Mouse (Mus musculus): ENCODE measurements around the gene Dmrt3. TPM values are rescaled to one million over a fixed set of nuclear protein-coding genes. Genes with fewer than 3 reads are reported as not detected.

The Dmrt3 gene
- total RNA-seq, 2 experiments from 2014 or later = not detected

DNA sequence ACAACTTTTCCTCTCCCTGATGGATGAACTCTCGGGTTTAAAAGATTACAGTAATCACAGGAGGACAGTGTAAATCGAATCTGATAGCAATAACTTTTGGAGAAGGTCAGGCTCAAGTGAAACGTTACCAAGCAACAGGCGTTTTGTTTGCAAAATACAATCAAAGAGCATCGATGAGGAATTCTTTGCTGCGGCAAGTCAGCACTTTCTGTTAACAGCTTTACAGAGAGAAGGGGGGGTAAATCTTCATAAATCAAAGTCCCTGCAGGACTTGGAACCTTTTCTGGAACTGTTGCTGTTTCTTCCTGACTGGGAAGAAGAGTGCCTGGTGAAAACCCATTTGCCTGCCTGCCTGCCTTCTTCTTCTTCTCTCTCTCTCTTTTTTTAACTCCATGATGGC is 5.8 kb downstream of the Dmrt3 start:
- no peak for ATAC-seq (replicated peaks; ENCODE audit: poor library complexity, severe bottlenecking)

DNA sequence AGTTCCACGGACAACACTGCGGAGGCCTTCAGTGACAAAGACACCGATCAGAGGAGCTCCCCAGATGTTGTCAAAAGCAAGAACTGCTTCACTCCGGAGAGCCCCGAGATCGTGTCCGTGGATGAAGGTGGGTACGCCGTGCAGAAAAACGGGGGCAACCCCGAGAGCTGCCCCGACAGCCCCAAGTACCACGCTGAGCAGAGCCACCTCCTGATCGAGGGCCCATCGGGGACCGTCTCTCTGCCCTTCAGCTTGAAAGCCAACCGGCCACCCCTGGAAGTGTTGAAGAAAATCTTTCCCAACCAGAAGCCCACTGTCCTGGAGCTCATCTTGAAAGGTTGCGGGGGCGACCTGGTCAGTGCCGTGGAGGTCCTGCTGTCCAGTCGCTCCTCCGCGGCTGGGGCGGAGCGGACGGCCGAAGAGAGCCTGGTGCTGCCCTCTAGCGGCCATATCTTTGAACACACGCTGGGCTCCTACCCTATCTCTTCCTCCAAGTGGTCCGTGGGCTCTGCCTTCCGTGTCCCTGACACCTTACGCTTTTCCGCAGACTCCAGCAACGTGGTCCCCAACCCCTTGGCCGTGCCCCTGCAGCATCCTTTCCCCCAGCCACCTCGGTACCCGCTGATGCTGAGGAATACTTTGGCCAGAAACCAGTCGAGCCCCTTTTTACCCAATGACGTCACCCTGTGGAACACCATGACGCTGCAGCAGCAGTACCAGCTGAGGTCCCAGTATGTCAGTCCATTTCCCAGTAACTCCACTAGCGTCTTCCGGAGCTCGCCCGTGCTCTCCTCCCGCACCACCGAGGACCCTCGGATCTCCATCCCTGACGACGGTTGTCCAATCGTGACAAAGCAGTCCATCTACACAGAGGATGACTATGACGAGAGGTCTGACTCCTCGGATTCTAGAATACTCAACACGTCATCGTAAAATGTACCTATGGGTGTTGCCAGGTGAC is 12.5 kb downstream of the Dmrt3 start:
- peak; percentile 93 for ATAC-seq (replicated peaks; ENCODE audit: poor library complexity, severe bottlenecking)

DNA sequence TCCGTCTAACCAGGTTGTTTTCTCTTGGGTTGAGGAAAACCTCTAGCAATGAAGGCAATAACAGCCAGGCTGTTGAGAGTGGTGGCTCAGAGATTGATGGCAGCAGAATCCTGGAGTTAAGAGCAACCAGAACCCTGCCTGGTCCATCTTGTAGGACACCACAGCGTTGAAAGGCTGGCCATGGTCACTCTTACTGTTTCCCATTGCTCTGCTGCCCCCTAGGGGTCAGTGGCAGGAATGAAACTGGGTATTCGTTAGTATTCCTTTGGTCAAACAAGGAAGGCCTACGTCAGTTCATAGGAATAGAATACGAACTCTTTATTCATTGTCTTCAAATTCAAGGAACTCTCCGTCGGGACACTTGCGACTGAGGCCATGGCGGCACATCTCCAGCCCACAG is 18.4 kb downstream of the Dmrt3 start:
- peak; percentile 88 for ATAC-seq (replicated peaks; ENCODE audit: poor library complexity, severe bottlenecking)

DNA sequence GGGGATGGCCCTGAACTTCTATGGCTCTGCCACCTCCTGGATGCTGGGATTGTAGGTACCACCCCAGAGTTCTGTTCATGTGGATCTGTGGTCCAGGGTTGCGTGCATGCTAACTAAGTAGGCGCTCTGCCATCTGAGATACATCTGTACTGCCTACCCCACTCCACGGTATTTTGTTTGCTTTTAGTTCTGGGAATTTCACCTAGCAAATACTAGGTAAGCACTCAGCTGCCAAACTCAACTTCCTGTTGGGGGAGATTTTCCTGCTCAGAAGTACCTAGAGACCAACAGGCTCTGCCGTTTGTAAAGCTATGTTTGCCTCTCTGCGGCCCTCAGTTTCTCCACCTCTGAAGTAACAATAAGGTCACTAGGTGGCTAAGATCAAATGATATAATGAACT is 25.0 kb downstream of the Dmrt3 start:
- ATAC-seq (replicated peaks; ENCODE audit: poor library complexity, severe bottlenecking) = no peak

DNA sequence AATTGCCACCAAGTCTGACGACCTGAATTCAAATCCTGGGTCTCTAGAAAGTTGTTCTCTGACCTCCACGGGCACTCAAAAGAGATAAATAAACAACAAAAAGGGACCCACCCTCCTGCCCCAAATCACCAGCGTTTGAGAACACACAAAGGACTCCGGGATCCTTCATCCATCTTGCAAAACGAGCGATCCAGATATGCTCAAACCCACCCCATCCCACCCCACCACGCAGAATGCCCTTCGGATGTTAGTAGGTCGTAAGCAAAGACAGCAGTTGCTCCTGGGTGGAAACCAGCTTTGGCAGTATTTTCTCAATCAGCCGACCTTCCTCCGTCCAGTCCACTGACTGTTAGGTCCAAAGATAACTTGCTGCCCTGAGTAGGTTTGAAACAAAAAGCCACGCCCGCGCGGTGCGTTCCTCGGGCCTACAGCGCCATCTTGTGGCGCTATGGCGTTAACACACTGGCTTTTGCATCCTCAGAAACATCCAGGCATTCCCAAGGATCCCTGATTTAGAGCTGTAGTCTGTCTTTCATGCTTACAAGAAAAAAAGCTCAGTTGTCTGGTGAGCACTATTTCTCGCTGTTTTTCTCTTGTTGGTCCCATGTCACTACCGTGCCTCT is 25.6 kb downstream of the Dmrt3 start:
- peak; percentile 62 for ATAC-seq (replicated peaks; ENCODE audit: poor library complexity, severe bottlenecking)

DNA sequence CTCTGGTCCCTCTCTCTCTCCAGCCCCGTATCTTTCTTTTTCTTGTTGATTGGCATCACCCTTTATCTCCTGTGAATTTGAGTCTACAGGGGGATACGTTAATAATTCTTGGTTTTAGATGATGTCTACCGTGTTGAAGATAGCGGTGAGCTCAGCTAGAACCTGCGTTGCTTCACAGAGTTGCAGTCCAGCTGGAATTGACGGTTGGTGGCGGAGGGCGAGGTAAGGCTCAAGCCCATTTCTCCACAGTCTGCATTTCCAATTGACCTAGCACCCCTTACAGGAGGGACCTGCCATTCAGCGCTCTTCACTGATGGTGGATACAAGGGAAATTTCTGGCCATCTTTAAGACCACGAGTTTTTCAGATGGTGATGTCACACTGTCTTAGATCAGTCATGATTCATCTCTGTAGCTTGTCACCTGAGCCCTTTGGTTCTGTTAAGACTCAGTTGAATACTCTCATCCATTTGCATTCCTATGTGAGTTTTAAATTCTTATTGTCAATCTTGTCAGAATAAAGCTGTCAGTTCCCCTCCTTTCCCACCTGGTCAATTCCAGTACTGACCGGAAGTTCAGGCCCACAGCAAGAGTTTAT is 28.8 kb downstream of the Dmrt3 start:
- ATAC-seq (replicated peaks; ENCODE audit: poor library complexity, severe bottlenecking) = no peak

DNA sequence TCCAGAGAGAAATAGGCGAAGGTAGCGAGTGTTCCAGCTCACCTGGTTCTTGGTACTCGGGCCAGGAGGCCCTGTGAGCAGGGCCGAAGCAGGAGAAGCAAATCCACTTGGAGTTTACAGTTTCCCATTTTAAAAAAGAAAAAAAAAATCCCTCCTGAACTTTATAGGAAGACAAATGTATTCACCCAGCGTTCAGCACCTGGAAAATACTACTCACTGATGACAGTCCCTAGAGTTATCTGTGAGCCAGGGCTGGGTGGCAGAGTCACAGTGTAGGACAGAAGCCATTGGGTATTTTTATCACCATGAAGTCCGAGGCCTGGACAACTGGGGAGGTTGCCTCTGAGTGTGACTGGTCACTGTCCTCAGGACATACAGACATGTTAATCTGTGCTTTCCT is 31.7 kb downstream of the Dmrt3 start:
- no peak for ATAC-seq (replicated peaks; ENCODE audit: poor library complexity, severe bottlenecking)

DNA sequence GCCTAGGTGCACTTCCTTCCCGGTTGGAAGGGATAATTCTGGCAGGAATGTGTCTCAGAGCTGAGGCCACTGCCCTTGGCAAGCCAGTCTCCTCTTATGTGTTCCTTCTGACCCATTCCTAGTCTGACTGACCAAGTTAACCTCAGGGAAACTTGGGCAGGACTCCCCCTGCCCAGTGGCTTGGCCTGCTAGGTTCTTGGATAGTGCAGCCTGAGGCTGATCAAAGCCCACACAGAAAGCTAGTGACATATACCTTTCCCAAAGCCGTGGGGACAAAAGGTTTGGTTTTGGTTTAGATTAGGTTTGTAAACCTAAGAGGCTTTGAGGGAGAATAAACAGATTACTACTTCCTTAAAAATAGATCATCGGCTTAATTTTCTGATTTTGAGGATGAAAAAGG is 37.0 kb downstream of the Dmrt3 start:
- no peak for ATAC-seq (replicated peaks; ENCODE audit: poor library complexity, severe bottlenecking)

DNA sequence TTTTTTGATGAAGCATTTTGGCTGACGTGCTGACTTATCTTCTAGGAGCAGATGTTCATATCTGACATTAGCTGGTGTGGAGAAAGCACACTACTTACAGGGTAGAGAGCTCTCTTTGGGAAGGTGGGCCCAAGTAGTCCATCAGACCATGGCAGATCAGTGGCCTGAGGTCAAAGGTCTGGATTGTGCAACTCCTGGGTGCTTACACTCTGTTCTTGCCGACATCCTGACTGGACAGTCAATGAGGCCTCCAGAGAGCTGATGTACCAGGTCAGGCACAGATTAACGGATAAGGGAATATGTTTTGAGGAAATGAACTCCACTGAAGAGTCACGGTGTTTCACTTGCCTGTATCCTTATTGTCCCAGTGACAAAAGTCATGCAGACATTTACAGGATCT is 38.6 kb downstream of the Dmrt3 start:
- no peak for ATAC-seq (replicated peaks; ENCODE audit: poor library complexity, severe bottlenecking)

DNA sequence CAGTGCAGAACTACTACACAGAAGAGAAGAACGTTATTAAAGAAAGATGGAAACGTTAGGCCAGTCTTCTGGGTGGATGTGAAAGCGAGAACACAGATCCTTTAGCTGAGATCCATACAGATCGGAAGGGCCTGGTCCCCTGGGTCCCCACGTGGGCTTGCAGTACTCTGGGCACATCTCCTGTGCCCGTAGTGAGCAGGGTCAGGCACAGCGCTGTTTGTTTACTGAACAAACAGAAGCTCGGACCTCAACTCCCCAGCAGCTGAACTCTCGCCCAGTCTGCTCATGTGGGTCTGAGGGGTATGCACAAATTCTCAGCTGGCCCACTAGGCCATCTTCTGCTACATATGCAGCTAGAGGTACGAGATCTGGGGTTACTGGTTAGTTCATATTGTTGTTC is 40.4 kb downstream of the Dmrt3 start:
- no peak for ATAC-seq (replicated peaks; ENCODE audit: poor library complexity, severe bottlenecking)

DNA sequence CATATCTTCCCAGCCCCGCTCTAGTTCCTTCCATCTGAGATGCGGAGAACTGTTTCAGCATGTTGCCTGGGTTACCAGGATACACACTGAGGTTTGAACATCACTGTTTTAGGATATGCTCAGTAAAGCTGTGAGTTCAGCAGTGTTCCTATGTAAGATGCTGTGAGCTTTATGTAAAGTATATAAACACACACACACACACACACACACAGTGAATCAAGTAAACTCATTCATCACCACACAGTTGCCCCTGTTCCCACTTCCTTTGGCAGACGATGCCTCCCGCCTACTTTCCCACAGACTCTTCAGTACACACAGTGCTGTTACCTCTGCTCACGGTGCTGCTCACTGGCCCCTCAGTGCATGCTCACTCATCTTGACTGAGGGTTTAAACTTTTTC is 42.5 kb downstream of the Dmrt3 start:
- no peak for ATAC-seq (replicated peaks; ENCODE audit: poor library complexity, severe bottlenecking)

DNA sequence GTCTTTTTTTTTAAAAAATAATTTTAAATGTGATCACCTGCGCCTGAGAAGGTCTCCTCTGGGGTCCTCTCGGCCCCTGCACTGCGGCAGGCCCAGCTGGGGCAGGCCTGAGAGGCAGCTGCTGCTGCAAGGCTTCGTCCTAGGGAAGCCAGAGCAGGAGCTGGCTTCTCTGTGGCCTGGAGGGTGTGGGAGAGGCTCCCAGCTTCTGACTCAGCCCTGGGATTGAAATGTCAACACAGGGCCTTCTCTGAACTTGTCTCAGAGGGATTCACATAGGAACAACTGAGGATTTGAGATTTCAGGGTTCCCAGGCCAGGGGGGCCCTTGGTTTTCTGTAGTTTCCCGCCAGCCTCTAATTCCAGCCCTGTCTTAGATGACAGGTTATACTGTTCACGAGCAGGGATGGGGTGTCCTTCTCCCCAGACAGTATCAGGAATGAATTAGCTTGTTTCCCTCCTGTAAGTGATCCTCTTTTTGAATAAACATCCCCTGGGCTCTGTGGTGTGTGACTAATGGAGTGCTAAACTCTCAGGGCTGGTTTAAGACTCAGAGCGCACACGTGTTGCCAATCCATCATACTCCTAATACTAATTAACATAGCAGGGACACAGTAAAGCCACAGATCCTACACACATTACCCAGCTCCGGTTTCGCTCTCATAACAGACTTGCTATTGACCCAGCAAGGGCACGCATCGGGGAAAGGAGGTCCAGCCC is 44.1 kb downstream of the Dmrt3 start:
- ATAC-seq (replicated peaks; ENCODE audit: poor library complexity, severe bottlenecking) = no peak

DNA sequence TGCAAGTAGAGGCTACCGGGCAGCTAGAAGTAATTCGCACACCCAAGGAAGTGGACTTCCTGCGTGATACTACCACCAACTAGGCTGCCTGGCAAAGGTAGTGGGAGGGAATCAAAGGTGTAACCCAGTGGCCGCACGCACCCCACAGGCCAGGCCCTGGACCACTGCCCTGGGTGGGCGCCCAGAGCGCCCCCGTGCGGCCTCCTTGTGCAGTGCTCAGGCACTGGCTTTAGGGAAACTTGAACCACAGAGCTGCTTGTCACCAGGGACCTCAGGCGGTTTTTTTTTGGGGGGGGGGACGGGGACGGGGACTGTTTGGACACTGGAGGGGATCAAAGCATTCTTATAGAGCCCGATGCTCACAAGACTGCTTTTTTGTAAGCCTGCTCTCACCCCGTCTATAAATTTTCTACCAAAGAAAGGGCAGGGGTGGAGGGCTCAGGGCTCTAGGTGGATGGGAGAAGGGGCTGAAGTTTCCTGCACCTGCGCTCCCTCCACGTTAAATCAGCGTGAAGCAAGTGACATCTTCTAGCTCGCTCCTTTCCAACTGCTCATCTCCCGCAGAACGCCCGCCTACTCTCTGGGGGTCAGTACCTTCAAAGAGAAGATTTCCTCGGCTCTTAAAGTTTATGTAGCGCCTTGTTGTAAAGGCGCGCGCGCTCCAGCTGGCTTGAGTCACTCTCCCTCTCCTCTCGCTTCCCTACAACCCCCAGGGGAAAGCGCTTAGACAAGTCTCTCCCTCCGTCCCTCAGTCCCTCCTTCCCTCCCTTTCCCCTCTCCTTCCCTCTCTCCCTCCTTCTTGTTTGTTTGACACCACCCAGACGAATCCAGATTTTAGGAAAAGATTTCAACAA is 55.6 kb downstream of the Dmrt3 start:
- no peak; the same call in 1 of the 2 replicates for ATAC-seq (replicated peaks; ENCODE audit: poor library complexity, severe bottlenecking)

DNA sequence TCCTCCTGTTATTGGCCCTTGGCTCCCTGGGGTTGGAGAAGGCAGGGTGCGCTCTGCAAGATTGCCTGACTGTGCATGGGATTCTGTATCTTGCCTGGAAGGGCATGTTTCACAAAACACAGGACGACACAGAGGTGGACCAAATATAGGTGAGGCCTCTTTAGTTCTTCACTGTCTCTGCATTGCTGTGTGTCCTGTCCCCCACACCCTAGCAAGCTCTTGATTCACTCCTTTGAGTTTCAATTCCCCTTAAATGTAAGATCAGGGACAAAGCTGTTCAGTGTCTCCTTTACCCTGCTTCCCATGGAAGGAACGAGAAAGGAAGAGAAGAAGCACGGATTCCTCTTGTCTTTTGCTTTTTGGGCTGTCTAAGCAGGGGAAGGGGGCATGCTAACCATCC is 57.7 kb downstream of the Dmrt3 start:
- ATAC-seq (replicated peaks; ENCODE audit: poor library complexity, severe bottlenecking) = no peak

DNA sequence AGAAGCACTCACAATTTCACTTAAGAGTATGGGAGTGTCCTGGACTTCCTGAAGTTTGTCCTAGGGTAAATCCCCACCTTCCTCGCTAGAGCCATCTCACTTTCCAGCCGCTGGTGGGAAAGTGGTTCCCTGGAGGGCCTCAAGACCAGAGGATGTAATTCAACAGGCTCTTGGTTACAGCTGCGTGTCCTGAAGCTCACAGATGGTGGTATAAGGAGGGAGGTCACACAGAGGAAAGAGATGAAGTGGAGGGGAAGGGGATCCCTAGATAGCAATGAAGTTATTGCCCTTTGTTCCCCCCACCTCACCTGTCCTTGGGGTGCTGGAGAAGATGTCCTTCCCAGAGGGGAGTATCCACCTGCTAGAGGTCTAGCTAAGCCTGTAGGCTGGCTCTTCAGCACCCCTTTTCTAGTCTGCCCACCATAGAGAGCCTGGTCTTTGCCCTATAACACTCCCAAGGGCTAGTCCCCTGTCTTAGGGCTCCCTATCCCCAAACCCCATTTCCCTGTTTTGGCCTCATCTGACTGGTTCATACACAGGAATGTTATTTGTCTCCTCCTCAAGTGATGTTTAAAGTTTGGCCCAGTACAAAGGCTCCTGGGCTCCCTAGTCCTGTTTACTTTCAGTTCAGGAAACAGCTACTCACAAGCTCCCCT is 59.6 kb downstream of the Dmrt3 start:
- ATAC-seq (replicated peaks; ENCODE audit: poor library complexity, severe bottlenecking) = no peak

DNA sequence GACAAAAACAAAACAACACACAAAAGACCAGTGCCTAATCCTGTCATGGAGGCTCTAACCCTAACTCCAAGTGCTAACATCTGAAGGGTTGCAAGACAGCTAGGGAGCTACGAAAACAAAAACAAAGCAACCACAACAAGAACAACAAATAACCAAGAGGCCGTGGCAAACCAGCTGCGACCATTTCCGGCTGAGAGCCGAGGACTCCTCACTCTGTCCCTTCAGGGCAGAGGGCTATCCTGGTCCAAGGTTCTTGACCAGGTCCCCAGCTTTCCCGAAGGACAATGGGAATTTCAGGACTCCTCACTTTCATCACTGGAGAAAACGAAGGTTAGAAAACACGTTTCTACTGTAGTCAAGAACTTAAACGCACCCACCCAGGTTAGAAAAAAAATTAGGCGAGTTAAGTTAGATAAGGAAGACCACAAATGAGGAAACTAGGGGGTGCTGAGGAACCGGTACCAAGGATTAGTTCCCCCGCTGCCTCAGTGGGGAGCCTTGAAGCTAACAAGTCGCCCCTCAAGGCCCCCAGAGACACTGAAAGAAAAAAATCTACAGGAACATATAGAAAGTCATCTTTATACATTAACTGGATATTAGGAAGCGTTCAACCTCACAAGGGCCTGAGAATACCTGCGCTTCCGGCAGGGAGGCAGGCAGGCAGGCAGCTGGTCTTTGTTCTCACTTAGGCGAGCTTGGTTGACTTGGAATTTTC is 60.6 kb downstream of the Dmrt3 start:
- no peak for ATAC-seq (replicated peaks; ENCODE audit: poor library complexity, severe bottlenecking)

DNA sequence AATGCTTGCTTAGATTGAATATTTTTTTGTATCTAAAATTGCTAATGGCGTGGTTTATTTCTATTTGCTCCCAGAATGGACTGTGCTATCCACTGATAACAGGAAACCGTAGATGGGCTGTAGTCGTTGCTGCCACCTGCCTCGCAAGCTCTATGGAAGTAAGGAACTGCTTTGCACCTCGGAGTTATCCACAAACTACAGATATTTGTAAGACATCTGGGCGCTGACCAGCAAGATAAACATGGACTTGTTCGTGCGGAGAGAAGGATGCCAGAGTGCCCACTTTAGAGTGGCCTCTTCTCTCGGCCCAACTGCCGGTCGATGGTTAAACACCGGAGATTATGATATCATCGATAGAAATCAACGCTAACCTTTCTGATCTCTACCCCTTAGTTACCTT is 61.6 kb downstream of the Dmrt3 start:
- ATAC-seq (replicated peaks; ENCODE audit: poor library complexity, severe bottlenecking) = no peak

DNA sequence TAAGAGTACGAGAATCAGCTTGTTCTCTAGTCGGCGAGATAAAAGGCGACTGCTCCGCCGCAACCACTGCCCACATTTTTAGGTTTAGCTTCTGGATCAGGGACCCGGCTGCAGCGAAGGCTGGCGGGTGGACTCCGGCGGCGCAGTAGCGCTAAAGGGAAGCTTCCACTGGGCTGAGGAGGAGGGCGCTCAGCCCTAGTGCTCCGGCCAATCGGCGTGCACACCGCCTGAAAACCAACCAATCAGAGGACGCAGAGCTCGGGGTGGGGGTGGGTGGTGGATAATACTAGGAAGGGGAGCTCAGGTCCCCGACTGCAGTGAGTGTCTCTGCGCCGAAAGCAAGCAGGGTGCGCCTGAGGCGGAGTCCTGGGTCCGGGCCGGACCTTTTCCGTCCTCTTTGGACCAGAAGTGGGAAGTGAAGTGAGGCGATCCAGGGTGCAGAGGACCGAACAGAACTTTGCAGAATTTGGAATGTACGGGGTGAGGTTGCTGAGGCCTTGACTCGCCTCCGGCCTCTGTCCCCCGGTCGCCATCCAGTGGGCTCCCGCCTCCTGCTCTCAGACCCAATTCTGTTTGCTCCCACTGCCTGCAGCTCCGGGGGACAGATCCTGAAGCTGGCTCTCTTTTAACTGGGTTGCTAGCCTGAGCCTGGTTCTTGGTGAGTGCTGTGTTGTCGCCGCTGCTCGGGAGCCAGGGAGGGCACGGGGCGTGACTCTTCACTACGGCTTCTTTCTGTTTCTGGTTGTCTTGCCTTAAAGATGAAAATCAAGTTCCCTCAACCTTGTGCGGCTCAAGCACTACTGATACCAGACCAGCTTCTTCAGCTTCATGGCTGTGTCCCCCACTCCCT is 62.2 kb downstream of the Dmrt3 start, which contains the start of gene Dmrt2:
TSS of gene Dmrt2 (plus strand) at position 311 of the 850 bp plus-strand sequence.
- peak; percentile 88 for ATAC-seq (replicated peaks; ENCODE audit: poor library complexity, severe bottlenecking)

Measured in granulocyte monocyte progenitor cell, adult 5-6 weeks (primary cell).